Mouse (Mus musculus): ENCODE results near the gene Nkapd1. TPM values are rescaled to one million over a fixed set of nuclear protein-coding genes. Genes with fewer than 3 reads are reported as not detected.

Nkapd1 gene
- polyA plus RNA-seq, 1 experiment = 5.1 TPM

GRCm38 (mm10) chr9:50602055-50602845 is 15.0 kb downstream of the Nkapd1 start:
- DNase-seq = peak; percentile 59
- H3K27ac ChIP-seq (ENCODE audit: insufficient read depth, low read depth, low read length) = no peak overlapping the region

DNA sequence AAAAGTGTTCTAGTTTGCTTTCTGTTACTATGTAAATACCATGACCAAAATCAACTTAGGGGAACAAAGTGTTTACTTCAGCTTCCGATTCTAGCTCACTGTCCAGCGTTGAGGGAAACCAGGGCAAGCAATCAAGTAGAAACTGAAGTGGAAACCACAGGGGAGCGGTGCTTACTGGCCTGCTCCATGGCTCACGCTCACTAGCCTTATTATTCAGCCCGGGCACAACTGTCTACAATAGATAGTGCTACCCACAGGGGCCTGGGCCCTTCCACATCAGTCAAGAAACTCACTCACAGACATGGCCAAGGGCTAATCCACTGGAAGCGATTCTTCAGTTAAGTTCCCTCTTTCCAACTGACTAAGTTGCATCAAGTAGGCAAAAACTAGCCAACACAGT is 15.7 kb downstream of the Nkapd1 start:
- H3K36me3 ChIP-seq (ENCODE audit: control insufficient read depth, insufficient read depth, low read length) = peaks cover 8% of the 10 kb centered on the region
- no peaks in the 10 kb centered on the region for H3K27me3 ChIP-seq (replicated peaks; ENCODE audit: control insufficient read depth, insufficient read depth, low read length)
- no peak for DNase-seq
- H3K4me3 ChIP-seq (ENCODE audit: insufficient read depth, low read depth, low read length) = no peak overlapping the region
- 57% methylated on average over 6 of the region's 6 CpGs for WGBS
- TF ChIP-seq POLR2A (IDR thresholded peaks at IDR 0.05; ENCODE audit: low read depth, low read length) (no peak), CTCF (conservative IDR thresholded peaks at IDR 0.05; ENCODE audit: insufficient read depth, insufficient read length, low read depth, low read length) (no peak)
- no peak overlapping the region for H3K27ac ChIP-seq (ENCODE audit: insufficient read depth, low read depth, low read length)
- peaks cover 6% of the 10 kb centered on the region for H3K4me1 ChIP-seq (ENCODE audit: control insufficient read depth, insufficient read depth, low read length)

More at GRCm38 (mm10) chr9:50602055-50602845, 15.0 kb downstream of the Nkapd1 start:
- TF ChIP-seq CTCF (conservative IDR thresholded peaks at IDR 0.05; ENCODE audit: insufficient read depth, insufficient read length, low read depth, low read length) (no peak), POLR2A (IDR thresholded peaks at IDR 0.05; ENCODE audit: low read depth, low read length) (no peak)
- whole genome bisulfite sequencing = 55% methylated on average over 7 of the region's 7 CpGs
- no peaks in the 10 kb centered on the region for H3K27me3 ChIP-seq (replicated peaks; ENCODE audit: control insufficient read depth, insufficient read depth, low read length)
- peaks cover 6% of the 10 kb centered on the region for H3K4me1 ChIP-seq (ENCODE audit: control insufficient read depth, insufficient read depth, low read length)
- peaks cover 4% of the 10 kb centered on the region for H3K36me3 ChIP-seq (ENCODE audit: control insufficient read depth, insufficient read depth, low read length)
- peak overlapping the region; percentile 83 for H3K4me3 ChIP-seq (ENCODE audit: insufficient read depth, low read depth, low read length)

GRCm38 (mm10) chr9:50596973-50597372 is 20.3 kb downstream of the Nkapd1 start:
- Histone ChIP-seq H3K27ac (ENCODE audit: insufficient read depth, low read depth, low read length) (no peak overlapping the region), H3K36me3 (ENCODE audit: control insufficient read depth, insufficient read depth, low read length) (peaks cover 9% of the 10 kb centered on the region), H3K4me1 (ENCODE audit: control insufficient read depth, insufficient read depth, low read length) (peaks cover 6% of the 10 kb centered on the region; the same call in 1 of the 2 replicates), H3K4me3 (ENCODE audit: insufficient read depth, low read depth, low read length) (no peak overlapping the region), H3K27me3 (replicated peaks; ENCODE audit: control insufficient read depth, insufficient read depth, low read length) (no peaks in the 10 kb centered on the region)
- 72% methylated on average over 8 of the region's 8 CpGs for WGBS
- DNase-seq = no peak
- TF ChIP-seq POLR2A (IDR thresholded peaks at IDR 0.05; ENCODE audit: low read depth, low read length) (no peak), CTCF (conservative IDR thresholded peaks at IDR 0.05; ENCODE audit: insufficient read depth, insufficient read length, low read depth, low read length) (no peak)

DNA sequence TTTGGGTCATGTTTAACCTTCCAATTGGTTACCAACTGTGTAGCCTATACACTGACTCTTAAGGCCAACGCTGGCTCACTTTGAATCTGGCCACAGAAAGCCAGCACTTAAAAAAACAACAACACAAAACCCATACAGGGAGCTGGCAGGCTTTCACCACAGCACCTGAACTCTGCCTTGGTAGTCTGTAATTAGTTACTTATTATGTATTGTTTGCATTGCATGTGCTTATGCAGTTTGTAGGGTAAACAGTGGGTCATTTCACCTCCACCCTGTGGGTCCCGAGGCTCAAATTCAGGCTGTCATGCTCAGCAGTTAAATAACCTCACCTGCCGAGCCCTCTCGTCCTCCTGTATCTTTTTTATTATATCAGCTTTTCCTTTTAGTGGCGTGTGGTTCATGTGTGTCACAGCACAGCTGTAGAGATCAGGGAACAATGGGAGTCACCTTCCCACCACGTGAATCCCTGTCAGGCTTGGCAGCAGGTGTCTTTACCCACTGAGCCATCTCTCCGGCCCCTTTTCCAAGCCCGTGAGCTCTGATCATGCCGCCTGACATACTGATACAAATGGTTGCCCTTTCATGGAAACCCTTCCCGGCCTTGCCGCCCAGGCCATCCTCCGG is 22.4 kb downstream of the Nkapd1 start:
- Histone ChIP-seq H3K4me3 (ENCODE audit: insufficient read depth, low read depth, low read length) (no peak overlapping the region), H3K27ac (ENCODE audit: insufficient read depth, low read depth, low read length) (no peak overlapping the region), H3K27me3 (replicated peaks; ENCODE audit: control insufficient read depth, insufficient read depth, low read length) (no peaks in the 10 kb centered on the region), H3K36me3 (ENCODE audit: control insufficient read depth, insufficient read depth, low read length) (peaks cover 9% of the 10 kb centered on the region), H3K4me1 (ENCODE audit: control insufficient read depth, insufficient read depth, low read length) (peaks cover 3% of the 10 kb centered on the region; the same call in 1 of the 2 replicates)
- TF ChIP-seq CTCF (conservative IDR thresholded peaks at IDR 0.05; ENCODE audit: insufficient read depth, insufficient read length, low read depth, low read length) (no peak), POLR2A (IDR thresholded peaks at IDR 0.05; ENCODE audit: low read depth, low read length) (no peak)
- DNase-seq = peak; percentile 67
- WGBS = 52% methylated on average over 12 of the region's 12 CpGs

GRCm38 (mm10) chr9:50593544-50593943 is 23.7 kb downstream of the Nkapd1 start:
- H3K36me3 ChIP-seq (ENCODE audit: control insufficient read depth, insufficient read depth, low read length) = peaks cover 8% of the 10 kb centered on the region
- peak; percentile 42 for DNase-seq
- no peaks in the 10 kb centered on the region for H3K27me3 ChIP-seq (replicated peaks; ENCODE audit: control insufficient read depth, insufficient read depth, low read length)
- H3K4me1 ChIP-seq (ENCODE audit: control insufficient read depth, insufficient read depth, low read length) = peaks cover 3% of the 10 kb centered on the region; the same call in 1 of the 2 replicates
- WGBS = 82% methylated on average over 3 of the region's 3 CpGs
- no peak overlapping the region for H3K27ac ChIP-seq (ENCODE audit: insufficient read depth, low read depth, low read length)
- TF ChIP-seq CTCF (conservative IDR thresholded peaks at IDR 0.05; ENCODE audit: insufficient read depth, insufficient read length, low read depth, low read length) = peak; percentile 61
- TF ChIP-seq POLR2A (IDR thresholded peaks at IDR 0.05; ENCODE audit: low read depth, low read length) = no peak
- H3K4me3 ChIP-seq (ENCODE audit: insufficient read depth, low read depth, low read length) = no peak overlapping the region

- TF ChIP-seq CTCF (conservative IDR thresholded peaks at IDR 0.05; ENCODE audit: insufficient read depth, insufficient read length, low read depth, low read length) (no peak), POLR2A (IDR thresholded peaks at IDR 0.05; ENCODE audit: low read depth, low read length) (no peak)
- Histone ChIP-seq H3K36me3 (ENCODE audit: control insufficient read depth, insufficient read depth, low read length) (peaks cover 6% of the 10 kb centered on the region), H3K27ac (ENCODE audit: insufficient read depth, low read depth, low read length) (no peak overlapping the region), H3K4me1 (ENCODE audit: control insufficient read depth, insufficient read depth, low read length) (peaks cover 3% of the 10 kb centered on the region; the same call in 1 of the 2 replicates), H3K4me3 (ENCODE audit: insufficient read depth, low read depth, low read length) (no peak overlapping the region), H3K27me3 (replicated peaks; ENCODE audit: control insufficient read depth, insufficient read depth, low read length) (no peaks in the 10 kb centered on the region)
- DNase-seq = no peak
- 92% methylated on average over 9 of the region's 9 CpGs for WGBS
Measured at GRCm38 (mm10) chr9:50592955-50593354, 24.3 kb downstream of the Nkapd1 start.

Measured in kidney, adult 2 months (tissue).